Mouse (Mus musculus) myocyte (in vitro differentiated cells): ENCODE data around the gene Ifitm7.

Source experiments
- MAX ChIP-seq: IDR thresholded peaks from one replicate; pipeline ENCODE4 v1.6.1; 2011; ENCODE audit warnings: low read depth, mild to moderate bottlenecking, control low read depth
- MYOG ChIP-seq, 3 experiments: IDR thresholded peaks; one replicate each; pipeline ENCODE4 v1.6.1; 2011; ENCODE audit warnings: control low read depth in 2 of 3, low read depth in 2 of 3, mild to moderate bottlenecking in 2 of 3; ENCODE audit not compliant: insufficient read length in 2 of 3, control insufficient read depth in 1 of 3, insufficient read depth in 1 of 3

DNA sequence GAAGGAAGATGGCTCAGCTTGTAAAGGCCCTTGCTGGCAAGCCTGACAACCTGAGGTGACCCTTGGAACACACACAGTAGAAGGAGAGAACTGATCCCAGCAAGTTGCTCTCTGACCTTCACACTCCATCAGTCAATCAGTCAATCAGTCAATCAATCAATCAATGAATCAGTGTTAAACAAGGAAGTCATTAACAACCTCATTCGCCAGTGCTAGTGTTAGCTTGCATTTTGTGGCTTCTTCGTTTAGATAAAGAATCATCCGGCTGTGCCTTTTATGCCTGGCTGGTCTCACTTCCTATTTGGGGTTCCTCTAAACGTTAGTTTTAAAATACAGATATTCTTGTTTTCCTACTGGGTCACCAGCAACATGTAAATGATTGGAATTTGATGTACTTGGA lies 42.5 kb downstream of the Ifitm7 start:
- TF ChIP-seq MAX = no peak
- TF ChIP-seq MYOG (IDR thresholded peaks at IDR 0.05; ENCODE audit: control insufficient read depth in 1 of 3, insufficient read depth in 1 of 3, insufficient read length in 2 of 3, low read depth in 2 of 3) = no peak
